Mouse (Mus musculus) midbrain, embryonic 13.5 days (tissue): Measurements from ENCODE around the gene Rsu1. TPM values are rescaled to one million over a fixed set of nuclear protein-coding genes. Genes with fewer than 3 reads are reported as not detected.
"Not testable (repeated sequence)": the region's sequence is repeated elsewhere in the genome, so short reads cannot be mapped to it uniquely, and the experiment has no call there.

Experiments used
- ATAC-seq: fragments of 200-750 bp; cut with Nextera tagmentation; 2 replicates; pipeline ENCODE4 v1.8.0; 2017; ENCODE audit warnings: mild to moderate bottlenecking, moderate TSS enrichment, moderate library complexity
- H3K27ac ChIP-seq: fragments of 300-500 bp; sonication (generic); 2 replicates; pipeline ENCODE4 v1.5.1; 2015; ENCODE audit warnings: inconsistent platforms, mild to moderate bottlenecking, moderate library complexity
- H3K27me3 ChIP-seq: fragments of 300-500 bp; sonication (generic); 2 replicates; pipeline ENCODE4 v1.6.1; 2015; ENCODE audit warnings: mild to moderate bottlenecking, inconsistent platforms
- H3K36me3 ChIP-seq: fragments of 300-500 bp; sonication (generic); 2 replicates; pipeline ENCODE4 v1.6.1; 2015; ENCODE audit warnings: mild to moderate bottlenecking, inconsistent platforms
- H3K4me1 ChIP-seq: fragments of 300-500 bp; sonication (generic); replicated peaks from 2 replicates; pipeline ENCODE4 v1.6.1; 2015; ENCODE audit warnings: inconsistent platforms
- H3K4me2 ChIP-seq: fragments of 300-500 bp; sonication (generic); replicated peaks from 2 replicates; pipeline ENCODE4 v1.6.1; 2015; ENCODE audit warnings: moderate library complexity, mild to moderate bottlenecking, inconsistent platforms
- H3K4me3 ChIP-seq: fragments of 300-500 bp; sonication (generic); replicated peaks from 2 replicates; pipeline ENCODE4 v1.5.1; 2015; ENCODE audit warnings: mild to moderate bottlenecking, inconsistent platforms
- H3K9ac ChIP-seq: fragments of 300-500 bp; sonication (generic); replicated peaks from 2 replicates; pipeline ENCODE4 v1.6.1; 2015; ENCODE audit warnings: mild to moderate bottlenecking, inconsistent platforms
- H3K9me3 ChIP-seq: fragments of 300-500 bp; sonication (generic); 2 replicates; pipeline ENCODE4 v1.6.1; 2016; ENCODE audit warnings: mild to moderate bottlenecking, inconsistent platforms
- WGBS: fragments of 180-500 bp; shearing (Covaris S2); methylation state at CpG from one replicate; pipeline ENCODE4 v1.1.7; 2015; 5-methylcytosine and 5-hydroxymethylcytosine counted together
- polyA plus RNA-seq: library from polyadenylated mRNA; unstranded; fragments of >200 nt; fragmentation: Nextera tagmentation; extraction: Ambion mirVana; gene quantifications from 2 replicates; pipeline ENCODE4 v1.2.1, GENCODE M21; 2015

Gene Rsu1
- polyA plus RNA-seq, 1 experiment from 2014 or later = 50.8 TPM

DNA sequence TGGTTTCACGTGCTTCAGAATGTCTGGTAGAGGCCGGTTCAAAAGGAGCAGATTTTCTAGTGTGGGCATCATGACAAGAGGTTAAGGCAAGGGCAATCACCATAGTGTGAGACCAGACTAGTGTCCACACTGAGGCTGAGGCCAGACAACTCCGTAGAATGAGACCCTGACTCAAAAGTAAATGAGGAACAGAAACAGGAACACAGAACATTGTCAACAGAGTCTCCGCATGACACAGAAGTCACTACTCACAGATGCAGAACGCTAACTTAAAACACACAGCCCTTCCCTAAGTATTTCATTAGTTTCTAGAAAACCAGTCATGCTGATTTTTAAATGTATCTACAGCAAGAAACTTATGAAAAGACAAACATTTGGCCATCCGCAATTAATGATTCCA is 53.1 kb downstream of the Rsu1 start:
- Histone ChIP-seq H3K27ac (no peak overlapping the region), H3K4me1 (no peaks in the 10 kb centered on the region), H3K4me3 (no peak overlapping the region), H3K27me3 (no peaks in the 10 kb centered on the region), H3K36me3 (peaks cover 7% of the 10 kb centered on the region; the same call in 1 of the 2 replicates), H3K9me3 (no peaks in the 10 kb centered on the region), H3K4me2 (no peak overlapping the region), H3K9ac (no peak overlapping the region)
- WGBS = 84% methylated on average over 6 of the region's 6 CpGs
- ATAC-seq = no peak

DNA sequence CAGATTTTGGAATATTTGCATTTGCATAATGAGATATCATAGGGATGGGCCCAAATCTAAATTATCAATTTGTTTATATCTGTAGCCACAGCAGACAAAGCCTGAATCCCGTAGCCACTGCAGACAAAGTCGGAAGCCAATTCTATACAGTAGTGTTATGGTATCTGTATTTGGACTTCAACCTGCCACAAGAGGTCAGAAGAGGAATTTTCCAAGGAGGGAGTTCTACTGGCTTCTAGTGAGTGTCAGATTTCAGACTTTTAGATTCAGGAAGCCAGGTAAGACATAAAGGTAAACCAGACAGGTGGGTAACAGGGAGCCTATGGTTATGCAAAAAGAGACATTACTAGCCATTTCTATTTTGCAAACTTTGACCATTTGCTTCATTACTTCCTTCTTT is 64.4 kb downstream of the Rsu1 start:
- ATAC-seq = no peak
- WGBS = 95% methylated on average over 2 of the region's 2 CpGs

DNA sequence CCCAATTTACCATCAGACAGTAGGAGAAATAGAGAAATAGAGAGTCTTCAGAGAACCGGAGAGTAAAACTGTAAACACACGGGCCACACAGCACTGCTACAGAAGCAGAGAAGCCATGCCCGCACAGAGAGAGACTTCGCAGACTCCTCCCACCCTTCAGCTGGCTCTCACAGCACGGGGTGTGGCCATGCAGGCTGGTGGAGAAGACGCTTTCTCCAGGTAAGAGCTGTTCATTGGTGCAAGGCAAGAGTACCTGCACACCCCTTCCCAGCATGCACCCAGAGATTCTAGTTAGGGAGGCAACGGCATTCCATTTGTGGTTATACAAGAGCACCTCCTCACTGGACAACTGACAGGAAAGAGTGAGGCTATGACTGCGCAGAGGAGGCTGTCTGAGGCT is 64.8 kb downstream of the Rsu1 start:
- Histone ChIP-seq H3K27me3 (no peaks in the 10 kb centered on the region), H3K9ac (no peak overlapping the region), H3K4me1 (no peaks in the 10 kb centered on the region), H3K4me3 (no peak overlapping the region), H3K4me2 (no peak overlapping the region), H3K36me3 (no peaks in the 10 kb centered on the region), H3K9me3 (no peaks in the 10 kb centered on the region), H3K27ac (no peak overlapping the region)
- 67% methylated on average over 8 of the region's 8 CpGs for WGBS
- no peak for ATAC-seq

More for the DNA sequence above, 64.4 kb downstream of the Rsu1 start:
- no peaks in the 10 kb centered on the region for H3K9me3 ChIP-seq
- no peaks in the 10 kb centered on the region for H3K36me3 ChIP-seq
- no peaks in the 10 kb centered on the region for H3K27me3 ChIP-seq
- H3K4me3 ChIP-seq = no peak overlapping the region
- no peaks in the 10 kb centered on the region for H3K4me1 ChIP-seq
- no peak overlapping the region for H3K27ac ChIP-seq
- H3K4me2 ChIP-seq = no peak overlapping the region
- H3K9ac ChIP-seq = no peak overlapping the region

DNA sequence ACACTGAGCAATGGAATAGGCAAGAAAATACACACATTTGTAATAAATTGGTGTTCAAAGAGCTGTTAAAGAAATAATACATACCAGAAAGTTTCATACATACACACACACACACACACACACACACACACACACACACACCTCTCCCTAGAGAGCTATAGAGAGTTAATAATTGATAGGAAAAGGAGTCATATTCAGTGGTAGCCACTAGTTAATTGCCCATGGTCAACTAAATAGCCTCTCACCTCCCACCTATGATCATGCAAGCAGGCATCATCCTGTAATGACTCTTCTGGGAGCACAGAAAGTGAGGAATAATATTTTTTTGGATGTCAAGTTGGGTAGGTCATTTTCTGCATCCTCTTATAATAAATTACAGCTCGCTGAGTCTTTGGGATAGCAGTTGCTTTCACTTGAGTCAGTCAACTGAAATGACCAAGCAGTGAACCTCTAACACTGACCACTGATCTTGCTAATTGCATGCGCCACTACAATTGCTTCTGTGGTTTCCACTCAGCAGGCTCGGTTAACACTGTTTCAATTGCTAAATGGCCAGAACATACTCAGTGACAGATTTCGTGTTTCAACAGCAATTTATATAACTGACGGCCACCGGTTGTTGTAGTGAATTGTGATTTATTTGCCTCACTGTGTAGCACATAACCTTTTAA is 68.3 kb downstream of the Rsu1 start:
- Histone ChIP-seq H3K9ac (no peak overlapping the region), H3K9me3 (no peaks in the 10 kb centered on the region), H3K4me1 (no peaks in the 10 kb centered on the region), H3K36me3 (no peaks in the 10 kb centered on the region), H3K4me3 (no peak overlapping the region), H3K4me2 (no peak overlapping the region), H3K27me3 (no peaks in the 10 kb centered on the region), H3K27ac (no peak overlapping the region)
- 57% methylated on average over 6 of the region's 6 CpGs for WGBS
- ATAC-seq = no peak

DNA sequence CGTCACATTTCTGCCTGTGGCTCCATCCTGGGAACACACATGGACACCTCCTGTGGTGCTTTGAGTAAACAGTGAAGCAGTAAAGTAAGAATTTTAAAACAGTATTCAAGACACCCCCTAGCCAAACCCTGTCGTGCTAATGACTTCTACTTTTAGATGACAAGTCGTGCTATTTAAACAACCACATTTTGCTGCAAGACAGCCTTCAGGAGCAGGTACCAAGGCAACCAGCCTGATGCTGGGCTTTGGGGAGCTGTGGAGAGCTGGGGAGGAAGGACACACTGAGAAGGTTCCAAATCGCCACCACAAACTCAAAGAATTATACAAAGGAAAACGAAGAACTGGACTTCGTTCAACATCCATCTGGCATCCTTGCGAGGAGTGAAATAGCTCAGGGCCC is 71.5 kb downstream of the Rsu1 start:
- Histone ChIP-seq H3K27ac (no peak overlapping the region), H3K4me3 (no peak overlapping the region), H3K4me2 (no peak overlapping the region), H3K9me3 (no peaks in the 10 kb centered on the region), H3K36me3 (no peaks in the 10 kb centered on the region), H3K4me1 (no peaks in the 10 kb centered on the region), H3K9ac (no peak overlapping the region), H3K27me3 (no peaks in the 10 kb centered on the region)
- ATAC-seq = no peak
- 86% methylated on average over 7 of the region's 7 CpGs for WGBS

DNA sequence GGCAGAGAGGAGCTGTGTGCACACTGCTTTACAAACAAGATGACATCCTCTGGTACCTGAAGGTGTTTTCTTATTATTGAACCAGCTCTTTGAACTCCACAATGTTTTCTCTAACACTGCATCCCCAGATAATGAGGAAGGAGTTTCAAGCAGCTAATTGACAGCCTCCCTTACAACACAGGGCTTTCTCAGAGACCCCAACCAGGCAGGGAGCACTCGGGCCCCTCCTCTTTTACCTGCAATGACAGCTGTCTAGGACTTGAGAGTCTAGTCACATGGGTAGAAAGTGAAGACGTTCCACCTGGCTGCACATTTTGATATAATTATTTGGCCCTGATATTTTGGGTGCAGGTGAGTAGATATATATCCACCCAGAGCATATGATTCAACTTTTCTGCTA is 72.2 kb downstream of the Rsu1 start:
- no peak overlapping the region for H3K4me3 ChIP-seq
- no peaks in the 10 kb centered on the region for H3K4me1 ChIP-seq
- H3K9ac ChIP-seq = no peak overlapping the region
- H3K27ac ChIP-seq = no peak overlapping the region
- H3K27me3 ChIP-seq = no peaks in the 10 kb centered on the region
- H3K4me2 ChIP-seq = no peak overlapping the region
- ATAC-seq = no peak
- H3K36me3 ChIP-seq = no peaks in the 10 kb centered on the region
- no peaks in the 10 kb centered on the region for H3K9me3 ChIP-seq
- 81% methylated on average over 2 of the region's 2 CpGs for WGBS

DNA sequence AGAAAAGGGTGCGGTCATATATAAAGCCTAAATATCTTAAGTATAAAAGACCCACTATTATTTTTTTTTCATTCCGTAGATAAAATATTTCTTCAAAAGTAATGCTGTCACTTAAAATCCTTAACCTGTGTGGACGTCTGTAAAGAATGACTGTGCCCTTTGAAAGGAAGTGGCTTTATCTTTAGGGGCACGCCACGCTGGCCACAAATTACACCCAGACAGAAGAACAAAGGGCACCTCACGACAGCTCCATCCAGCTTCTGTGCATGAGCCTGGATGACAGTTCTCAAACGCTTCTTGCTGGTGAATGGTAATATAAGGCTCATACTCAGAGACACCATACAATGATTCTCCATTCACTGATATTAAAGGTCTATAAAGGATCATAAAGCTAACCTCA is 75.7 kb downstream of the Rsu1 start:
- Histone ChIP-seq H3K9me3 (no peaks in the 10 kb centered on the region), H3K27ac (no peak overlapping the region), H3K36me3 (no peaks in the 10 kb centered on the region), H3K27me3 (no peaks in the 10 kb centered on the region), H3K4me2 (no peak overlapping the region), H3K4me3 (no peak overlapping the region), H3K9ac (no peak overlapping the region), H3K4me1 (no peaks in the 10 kb centered on the region)
- ATAC-seq = no peak
- WGBS = 56% methylated on average over 7 of the region's 7 CpGs

DNA sequence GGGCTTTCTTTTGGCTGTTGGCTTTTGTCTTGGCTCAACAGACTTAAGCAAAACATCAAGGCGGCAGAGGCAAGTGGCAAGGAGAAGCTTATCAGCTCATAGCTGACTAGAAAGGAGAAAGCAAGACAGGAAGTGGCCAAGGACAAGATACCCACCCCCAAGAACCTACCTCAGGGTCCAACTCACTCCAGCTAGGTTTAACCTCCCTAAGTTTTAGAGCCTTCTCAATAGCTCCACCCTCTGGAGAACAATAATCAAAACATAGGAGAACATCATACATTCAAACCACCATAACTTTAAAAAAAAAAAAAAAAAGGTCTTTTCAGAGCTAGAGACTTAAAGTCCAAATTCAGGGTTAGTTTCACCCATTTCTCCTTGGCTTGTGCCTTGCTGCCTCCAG is 79.1 kb downstream of the Rsu1 start:
- H3K4me1 ChIP-seq = no peaks in the 10 kb centered on the region
- no peak for ATAC-seq
- no peak overlapping the region for H3K4me2 ChIP-seq
- no peak overlapping the region for H3K9ac ChIP-seq
- no peaks in the 10 kb centered on the region for H3K27me3 ChIP-seq
- no peak overlapping the region for H3K4me3 ChIP-seq
- WGBS = 81% methylated on average over 1 of the region's 1 CpGs
- no peak overlapping the region for H3K27ac ChIP-seq
- no peaks in the 10 kb centered on the region for H3K9me3 ChIP-seq
- no peaks in the 10 kb centered on the region for H3K36me3 ChIP-seq

DNA sequence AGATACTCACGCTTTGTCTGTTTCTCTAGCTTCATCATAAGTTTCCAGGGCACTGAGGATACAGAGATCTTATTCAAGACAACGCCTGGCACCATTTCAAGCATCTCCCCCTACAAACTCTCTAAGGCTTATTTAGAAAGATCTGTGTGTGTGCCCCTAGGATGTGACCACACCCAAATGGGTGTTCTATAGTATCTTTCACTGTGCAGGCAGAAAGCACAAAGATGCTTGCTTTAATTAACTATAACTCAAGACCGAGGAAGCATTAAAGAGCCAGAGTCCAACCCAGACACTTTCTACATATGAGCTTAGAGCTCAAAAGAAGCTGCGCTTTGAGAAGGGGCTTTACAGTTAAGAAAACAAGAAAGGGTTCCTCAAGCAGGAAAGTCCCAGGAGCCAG is 80.4 kb downstream of the Rsu1 start:
- Histone ChIP-seq H3K36me3 (no peaks in the 10 kb centered on the region), H3K9me3 (no peaks in the 10 kb centered on the region), H3K4me1 (no peaks in the 10 kb centered on the region), H3K9ac (no peak overlapping the region), H3K27me3 (no peaks in the 10 kb centered on the region), H3K4me2 (no peak overlapping the region), H3K4me3 (no peak overlapping the region), H3K27ac (no peak overlapping the region)
- WGBS = 90% methylated on average over 4 of the region's 4 CpGs
- ATAC-seq = no peak

DNA sequence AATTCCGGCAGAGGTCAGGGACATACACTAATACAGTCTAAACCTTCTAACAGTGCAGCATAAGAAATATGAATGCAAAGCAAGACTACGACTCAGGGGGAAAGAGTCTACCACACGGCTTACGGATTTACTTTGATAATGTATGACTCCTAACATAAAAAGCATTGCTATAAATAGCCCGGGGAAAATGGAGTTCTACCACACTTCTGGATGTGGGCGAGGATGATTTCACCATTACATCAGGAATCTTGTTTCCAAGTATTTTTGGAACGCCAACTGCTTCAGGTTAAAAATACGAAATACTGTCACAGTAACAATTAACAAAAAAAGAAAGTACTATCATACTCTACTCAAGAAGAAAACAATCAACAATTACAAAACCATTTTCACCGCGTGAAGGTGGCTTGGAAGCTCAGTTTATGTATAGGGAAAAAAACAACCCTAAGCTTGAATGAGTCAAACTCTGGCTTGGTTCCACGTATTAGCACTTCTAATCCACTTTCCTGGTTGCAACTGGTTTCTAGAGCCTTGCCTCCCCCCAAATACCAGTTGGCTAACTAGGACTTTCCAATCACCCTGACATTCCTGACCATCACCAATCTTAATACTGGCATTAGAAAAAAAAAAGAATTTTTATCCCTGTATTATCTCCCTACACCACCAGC is 82.3 kb downstream of the Rsu1 start:
- no peaks in the 10 kb centered on the region for H3K9me3 ChIP-seq
- WGBS = 94% methylated on average over 11 of the region's 11 CpGs
- no peak for ATAC-seq

DNA sequence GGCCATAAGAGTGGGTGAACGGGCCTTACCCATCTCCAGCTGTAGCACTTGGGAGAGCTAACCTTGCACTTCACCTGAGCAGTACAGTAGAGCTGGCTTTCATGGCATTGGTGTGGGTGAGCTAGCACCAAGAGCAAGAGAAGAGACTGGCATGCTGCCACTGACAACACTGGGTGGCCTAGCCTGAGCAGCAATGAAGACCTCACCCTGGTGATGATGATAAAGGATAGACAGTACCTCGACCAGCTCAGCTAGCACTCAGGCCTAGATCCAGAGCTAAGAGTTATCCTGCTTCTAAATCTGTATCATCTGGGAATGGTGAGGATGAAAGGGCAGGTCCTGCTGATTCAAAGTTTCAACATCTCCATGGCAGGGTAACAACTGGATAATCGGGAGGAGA is 88.1 kb downstream of the Rsu1 start:
- Histone ChIP-seq H3K9ac (no peak overlapping the region), H3K4me3 (no peak overlapping the region), H3K27me3 (peaks cover 4% of the 10 kb centered on the region; the same call in 1 of the 2 replicates), H3K9me3 (no peaks in the 10 kb centered on the region), H3K4me1 (peaks cover 4% of the 10 kb centered on the region), H3K27ac (no peak overlapping the region), H3K4me2 (no peak overlapping the region), H3K36me3 (no peaks in the 10 kb centered on the region)
- ATAC-seq = no peak
- WGBS = 93% methylated on average over 3 of the region's 3 CpGs

More for the DNA sequence above, 82.3 kb downstream of the Rsu1 start:
- Histone ChIP-seq H3K4me3 (no peak overlapping the region), H3K4me1 (no peaks in the 10 kb centered on the region), H3K27ac (no peak overlapping the region), H3K36me3 (no peaks in the 10 kb centered on the region), H3K9ac (no peak overlapping the region), H3K4me2 (no peak overlapping the region), H3K27me3 (no peaks in the 10 kb centered on the region)

DNA sequence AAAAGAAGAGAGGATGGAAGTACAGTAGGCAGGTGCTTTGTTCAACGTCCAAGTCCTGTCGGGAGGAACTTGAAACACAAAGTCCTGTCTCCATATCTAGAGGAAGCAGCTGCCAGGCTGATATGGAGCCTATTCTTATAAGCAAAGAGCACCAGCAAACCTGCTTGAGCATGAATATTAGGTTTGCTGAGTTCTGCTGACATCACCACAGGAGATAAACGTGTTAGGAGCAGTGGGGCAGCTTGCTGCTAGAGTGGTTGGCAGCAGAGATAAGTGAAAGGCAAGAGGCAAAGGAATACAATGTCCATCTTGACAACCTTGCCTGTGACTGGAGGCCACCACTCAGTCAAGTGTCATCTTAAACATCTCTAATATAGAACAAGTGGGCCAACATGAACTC is 89.3 kb downstream of the Rsu1 start:
- not testable (repeated sequence) for H3K9ac ChIP-seq, H3K4me2 ChIP-seq, H3K9me3 ChIP-seq, H3K4me3 ChIP-seq, H3K36me3 ChIP-seq, ATAC-seq, H3K27ac ChIP-seq
- WGBS = 86% methylated on average over 1 of the region's 3 CpGs
- peaks cover 10% of the 10 kb centered on the region; the same call in 1 of the 2 replicates for H3K27me3 ChIP-seq
- H3K4me1 ChIP-seq = peaks cover 15% of the 10 kb centered on the region
